9 mouse cellular contexts compared by ENCODE assay signal in the genomic region with DNA sequence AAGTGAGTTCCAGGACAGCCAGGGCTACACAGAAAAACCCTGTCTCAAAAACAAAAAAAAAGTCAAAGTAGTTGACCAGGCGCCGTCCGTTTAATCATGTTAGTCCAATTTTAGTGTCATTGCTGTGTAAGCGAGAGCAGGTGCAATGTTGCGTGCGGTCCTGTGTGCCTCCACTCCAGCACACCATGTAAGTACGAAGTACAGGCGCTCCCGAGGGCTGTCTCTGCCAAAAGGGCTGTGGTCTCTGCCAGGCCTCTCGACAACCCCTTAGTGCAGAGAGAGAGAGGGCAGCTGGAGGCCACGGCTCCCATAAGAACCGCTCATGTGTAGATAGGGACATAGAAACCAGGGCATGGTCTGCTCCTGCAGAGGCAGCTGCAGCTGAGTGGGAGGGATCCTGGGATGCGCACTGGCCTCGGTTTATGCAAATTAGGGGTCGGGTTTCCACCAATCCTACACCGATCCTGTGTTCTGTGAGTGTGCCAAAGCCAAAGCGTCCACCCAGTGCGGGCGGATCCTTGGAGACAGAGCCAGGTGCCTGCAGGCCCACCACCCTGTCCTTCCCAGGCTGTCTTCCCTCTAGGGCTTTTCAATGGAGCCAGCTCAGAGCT. TPM values are rescaled to one million over a fixed set of nuclear protein-coding genes. Genes with fewer than 3 reads are reported as not detected.
DNase-seq lines count a peak whose midpoint lies in the region; ATAC-seq and TF ChIP-seq lines count a peak whose summit lies in the region.
"Had no signal": no experiment of that assay in that cellular context is flagged by ENCODE, and none has a peak within 500 bp of the region (broad histone marks: within the 10 kb centered on the region; RNA-seq: fewer than 3 reads in every experiment).

No protein-coding gene starts in this region.

- H3K9ac ChIP-seq in forebrain, embryonic 14.5 days (ENCODE audit: low read length), result no peak overlapping the region

- peaks cover 7% of the 10 kb centered on the region for H3K4me1 ChIP-seq in heart, embryonic 10.5 days
- peaks cover 3% of the 10 kb centered on the region; the same call in 1 of the 2 replicates for H3K4me1 ChIP-seq in forebrain, embryonic 14.5 days (ENCODE audit: control insufficient read depth, insufficient read depth, low read length)
- no peaks in the 10 kb centered on the region for H3K4me1 ChIP-seq in kidney, adult 2 months (ENCODE audit: control insufficient read depth, insufficient read depth, low read length)

- no peak overlapping the region for H3K4me2 ChIP-seq in forebrain, embryonic 14.5 days (ENCODE audit: low read length)

- no peak for TF ChIP-seq POLR2A in kidney, adult 2 months (IDR thresholded peaks at IDR 0.05; ENCODE audit: low read depth, low read length)

- H3K27ac ChIP-seq in heart, embryonic 10.5 days, result no peak overlapping the region
- H3K27ac ChIP-seq in forebrain, embryonic 14.5 days (ENCODE audit: low read depth, low read length), result peak overlapping the region; percentile 27
- no peak overlapping the region for H3K27ac ChIP-seq in kidney, adult 2 months (ENCODE audit: insufficient read depth, low read depth, low read length)
- H3K27ac ChIP-seq: heart, adult 2 months had no signal

- 41% methylated on average over 19 of the region's 19 CpGs for WGBS in heart, embryonic 10.5 days
- WGBS in forebrain, embryonic 14.5 days, result 38% methylated on average over 19 of the region's 19 CpGs
- 39% methylated on average over 19 of the region's 19 CpGs for WGBS in kidney, adult 2 months

- no peak for TF ChIP-seq CTCF in kidney, adult 2 months (conservative IDR thresholded peaks at IDR 0.05; ENCODE audit: insufficient read depth, insufficient read length, low read depth, low read length)

- peak; percentile 94 for ATAC-seq in forebrain, embryonic 14.5 days
- 0 out of 2 replicates have a peak, but pooled peaks have one; percentile 31 for ATAC-seq in megakaryocyte progenitor cell, adult 5-6 weeks (replicated peaks; ENCODE audit: poor library complexity)

- no peak overlapping the region for H3K4me3 ChIP-seq in heart, embryonic 10.5 days
- H3K4me3 ChIP-seq in forebrain, embryonic 14.5 days (ENCODE audit: low read depth, low read length), result no peak overlapping the region
- H3K4me3 ChIP-seq in kidney, adult 2 months (ENCODE audit: insufficient read depth, low read depth, low read length), result no peak overlapping the region
- H3K4me3 ChIP-seq: heart, adult 2 months had no signal

- DNase-seq in heart, embryonic 10.5 days (ENCODE audit: low spot score), result peak; percentile 91
- no peak for DNase-seq in heart, adult 8-10 months (ENCODE audit: low spot score)
- peak; percentile 76 for DNase-seq in forebrain, embryonic 14.5 days (ENCODE audit: low spot score)
- DNase-seq in kidney, adult 2 months, result peak; percentile 57
- no peak for DNase-seq in thymus, postnatal 14 days
- no peak for DNase-seq in urinary bladder, postnatal 36 days (ENCODE audit: low spot score in 2 of 2)
- DNase-seq in right cerebral cortex, postnatal 25 days, result no peak

- no peaks in the 10 kb centered on the region for H3K27me3 ChIP-seq in heart, embryonic 10.5 days (ENCODE audit: insufficient read depth, poor library complexity, severe bottlenecking)
- H3K27me3 ChIP-seq in forebrain, embryonic 14.5 days (replicated peaks; ENCODE audit: control insufficient read depth, insufficient read depth, low read length), result no peaks in the 10 kb centered on the region
- H3K27me3 ChIP-seq in kidney, adult 2 months (replicated peaks; ENCODE audit: control insufficient read depth, insufficient read depth, low read length), result no peaks in the 10 kb centered on the region

- H3K9me3 ChIP-seq in heart, embryonic 10.5 days, result no peaks in the 10 kb centered on the region
- H3K9me3 ChIP-seq in forebrain, embryonic 14.5 days (replicated peaks; ENCODE audit: control insufficient read depth, low read length), result no peaks in the 10 kb centered on the region

- H3K36me3 ChIP-seq in heart, embryonic 10.5 days, result peaks cover 42% of the 10 kb centered on the region
- H3K36me3 ChIP-seq in forebrain, embryonic 14.5 days (ENCODE audit: control insufficient read depth, insufficient read depth, low read length), result peaks cover 46% of the 10 kb centered on the region
- H3K36me3 ChIP-seq in kidney, adult 2 months (ENCODE audit: control insufficient read depth, insufficient read depth, low read length), result no peaks in the 10 kb centered on the region

RNA-seq across cellular contexts. Expression of a gene that starts 23.5 kb away (rescaled TPM):
- 34.8 and 44.5 TPM in 2 replicates for polyA plus RNA-seq in heart, embryonic 10.5 days (2016; fragmentation: Nextera tagmentation; extraction: Ambion mirVana)
- total RNA-seq in heart, adult 8-10 months (2022), result 1 to 10 TPM; 7.8 to 9.4 (median 9.1) TPM
- 56.0 and 58.2 TPM in 2 replicates for polyA plus RNA-seq in forebrain, embryonic 14.5 days (2014; fragmentation: Nextera tagmentation; extraction: Ambion mirVana)
- 19.8 and 21.2 TPM in 2 replicates for polyA plus RNA-seq in kidney, adult 2 months (2012; rRNA removed)
- 20.9 and 25.5 TPM in 2 replicates for total RNA-seq in megakaryocyte progenitor cell, adult 5-6 weeks (2015)
- 34.5 and 37.8 TPM in 2 replicates for total RNA-seq in megakaryocyte progenitor cell, adult 5-6 weeks (2017)

RNA-seq across cellular contexts. Expression of a gene that starts 44.2 kb away (rescaled TPM):
- 11.1 and 18.7 TPM in 2 replicates for polyA plus RNA-seq in heart, embryonic 10.5 days (2016; fragmentation: Nextera tagmentation; extraction: Ambion mirVana)
- 1 to 10 TPM in 2 of 4 experiments, under 1 TPM in 2; 0.80 to 1.4 (median 1.2) TPM for total RNA-seq in heart, adult 8-10 months (2022)
- polyA plus RNA-seq in forebrain, embryonic 14.5 days (2014; fragmentation: Nextera tagmentation; extraction: Ambion mirVana), result 20.5 and 27.0 TPM in 2 replicates
- 2.3 and 3.2 TPM in 2 replicates for polyA plus RNA-seq in kidney, adult 2 months (2012; rRNA removed)
- total RNA-seq in megakaryocyte progenitor cell, adult 5-6 weeks (2015), result 2.4 and 2.8 TPM in 2 replicates
- total RNA-seq in megakaryocyte progenitor cell, adult 5-6 weeks (2017), result 0.68 and 1.7 TPM in 2 replicates

RNA-seq across cellular contexts. Expression of a gene that starts 49.7 kb away (rescaled TPM):
- polyA plus RNA-seq in heart, embryonic 10.5 days (2016; fragmentation: Nextera tagmentation; extraction: Ambion mirVana), result 173 and 179 TPM in 2 replicates
- total RNA-seq in heart, adult 8-10 months (2022), result 10 to 100 TPM; 38.3 to 41.1 (median 40.0) TPM
- 148 and 158 TPM in 2 replicates for polyA plus RNA-seq in forebrain, embryonic 14.5 days (2014; fragmentation: Nextera tagmentation; extraction: Ambion mirVana)
- 35.5 and 41.4 TPM in 2 replicates for polyA plus RNA-seq in kidney, adult 2 months (2012; rRNA removed)
- total RNA-seq in megakaryocyte progenitor cell, adult 5-6 weeks (2015), result 40.1 and 43.2 TPM in 2 replicates
- total RNA-seq in megakaryocyte progenitor cell, adult 5-6 weeks (2017), result 67.2 and 75.4 TPM in 2 replicates

Comparison
In these comparisons a context has a peak if more than half of its experiments do, and no peak if none do; other contexts are left out.
1. DNase-seq: peak in heart, embryonic 10.5 days (single experiment), forebrain, embryonic 14.5 days (single experiment) and kidney, adult 2 months (single experiment); none in heart, adult 8-10 months (single experiment), thymus, postnatal 14 days (single experiment), urinary bladder, postnatal 36 days (0 of 2) and right cerebral cortex, postnatal 25 days (single experiment).